Mouse (Mus musculus) effector memory CD4-positive, alpha-beta T cell, adult 7 months (primary cell): ENCODE data around the gene Krtap19-5. TPM values are rescaled to one million over a fixed set of nuclear protein-coding genes. Genes with fewer than 3 reads are reported as not detected.

Experiments used
- polyA plus RNA-seq: library from polyadenylated mRNA; unstranded; fragments of 100-300 nt; shearing (Covaris generic); gene quantifications from one replicate; pipeline ENCODE4 v1.2.1, GENCODE M21; 2017

Gene Krtap19-5
- polyA plus RNA-seq: not detected

GRCm38 (mm10) chr16:88896357-88896756 is at the start of gene Krtap19-5:
Krtap19-5 (minus strand) TSS chr16:88896457.

GRCm38 (mm10) chr16:88932165-88932564 is 35.9 kb upstream of the Krtap19-5 start, which contains the start of gene Krtap19-9b:
Krtap19-9b (minus strand) TSS chr16:88932265.

GRCm38 (mm10) chr16:88884989-88885388 is 11.3 kb downstream of the Krtap19-5 start, which contains the start of gene Krtap19-4:
Krtap19-4 (minus strand) TSS chr16:88885089.

GRCm38 (mm10) chr16:88877938-88878337 is 18.3 kb downstream of the Krtap19-5 start, which contains the start of gene Krtap19-3:
Krtap19-3 (minus strand) TSS chr16:88878038.

GRCm38 (mm10) chr16:88874169-88874568 is 22.1 kb downstream of the Krtap19-5 start, which contains the start of gene Krtap19-2:
Krtap19-2 (minus strand) TSS chr16:88874269.

GRCm38 (mm10) chr16:88869311-88869710 is 26.9 kb downstream of the Krtap19-5 start, which contains the start of gene Krtap19-1:
Krtap19-1 (minus strand) TSS chr16:88869411.

Other genes with a start within 250 kb of the Krtap19-5 start
- not detected for gene Krtap26-1, start 248.7 kb downstream of the Krtap19-5 start, polyA plus RNA-seq
- gene Krtap27-1, start 224.8 kb downstream of the Krtap19-5 start, polyA plus RNA-seq: not detected
- not detected for gene 2310061N02Rik, start 188.5 kb downstream of the Krtap19-5 start, polyA plus RNA-seq
- gene Krtap13-1, start 167.6 kb downstream of the Krtap19-5 start, polyA plus RNA-seq: not detected
- not detected for gene Krtap13, start 144.8 kb downstream of the Krtap19-5 start, polyA plus RNA-seq
- not detected for gene 2310034C09Rik, start 137.6 kb downstream of the Krtap19-5 start, polyA plus RNA-seq
- gene 2310057N15Rik, start 122.3 kb downstream of the Krtap19-5 start, polyA plus RNA-seq: not detected
- gene Gm5965, start 118.6 kb downstream of the Krtap19-5 start, polyA plus RNA-seq: not detected
- not detected for gene Gm20741, start 84.2 kb downstream of the Krtap19-5 start, polyA plus RNA-seq
- not detected for gene Krtap15, start 76.2 kb downstream of the Krtap19-5 start, polyA plus RNA-seq
- gene Krtap14, start 70.3 kb downstream of the Krtap19-5 start, polyA plus RNA-seq: not detected
- not detected for gene Krtap19-1, start 27.0 kb downstream of the Krtap19-5 start, polyA plus RNA-seq
- gene Krtap19-2, start 22.2 kb downstream of the Krtap19-5 start, polyA plus RNA-seq: not detected
- gene Krtap19-3, start 18.4 kb downstream of the Krtap19-5 start, polyA plus RNA-seq: not detected
- not detected for gene Krtap19-4, start 11.4 kb downstream of the Krtap19-5 start, polyA plus RNA-seq
- not detected for gene Krtap19-9b, start 35.8 kb upstream of the Krtap19-5 start, polyA plus RNA-seq
- not detected for gene Krtap16-3, start 66.4 kb upstream of the Krtap19-5 start, polyA plus RNA-seq
- gene Krtap22-2, start 114.3 kb upstream of the Krtap19-5 start, polyA plus RNA-seq: not detected
- not detected for gene Gm10229, start 118.8 kb upstream of the Krtap19-5 start, polyA plus RNA-seq
- not detected for gene Krtap6-1, start 135.2 kb upstream of the Krtap19-5 start, polyA plus RNA-seq
- gene Gm10228, start 145.0 kb upstream of the Krtap19-5 start, polyA plus RNA-seq: not detected
- gene Krtap6-5, start 151.4 kb upstream of the Krtap19-5 start, polyA plus RNA-seq: not detected
- not detected for gene 1110025L11Rik, start 167.5 kb upstream of the Krtap19-5 start, polyA plus RNA-seq
- not detected for gene Krtap6-3, start 187.6 kb upstream of the Krtap19-5 start, polyA plus RNA-seq
- gene Gm6358, start 244.4 kb upstream of the Krtap19-5 start, polyA plus RNA-seq: not detected